8 mouse cellular contexts compared by ENCODE assay signal in genomic region chr6:88726252-88727211, GRCm38 (mm10). TPM values are rescaled to one million over a fixed set of nuclear protein-coding genes. Genes with fewer than 3 reads are reported as not detected.
A peak's percentile ranks its signal among the peaks of the same experiment; 100 is the strongest.
DNase-seq lines count a peak whose midpoint lies in the region; ATAC-seq and TF ChIP-seq lines count a peak whose summit lies in the region.

No protein-coding gene starts in this region.

- WGBS in lung, embryonic 16.5 days, result 42% methylated on average over 9 of the region's 9 CpGs

- peak overlapping the region; percentile 97 for H3K4me2 ChIP-seq in lung, embryonic 16.5 days (ENCODE audit: low read depth, low read length)

- peak overlapping the region; percentile 96 for H3K27ac ChIP-seq in gastrocnemius, adult 2 months
- H3K27ac ChIP-seq in lung, embryonic 16.5 days (ENCODE audit: low read length), result no peak overlapping the region

- H3K4me3 ChIP-seq in gastrocnemius, adult 2 months, result peak overlapping the region; percentile 89
- H3K4me3 ChIP-seq in lung, embryonic 16.5 days (ENCODE audit: low read length), result peak overlapping the region; percentile 21

- peak overlapping the region; percentile 27; the same call in 1 of the 2 replicates for H3K9ac ChIP-seq in lung, embryonic 16.5 days (ENCODE audit: low read length)

- peak; percentile 53 for DNase-seq in gastrocnemius, adult 2 months
- DNase-seq in gastrocnemius, adult 8-10 months (ENCODE audit: low spot score in 2 of 2), result no peak
- DNase-seq in A20 (ENCODE audit: low read depth, low spot score), result peak; percentile 27
- peak; percentile 53 to 54 for DNase-seq in cerebellum, postnatal 25 days
- peak; percentile 59 for DNase-seq in kidney, postnatal 10 days
- no peak for DNase-seq in gastrocnemius, postnatal 4 days (ENCODE audit: low spot score in 2 of 2)

- ATAC-seq in lung, embryonic 16.5 days (ENCODE audit: low read depth), result no peak
- ATAC-seq in activated CD4-positive, CD25-positive, alpha-beta regulatory T cell, adult 4 months, result no peak

- H3K4me1 ChIP-seq in lung, embryonic 16.5 days (replicated peaks; ENCODE audit: control insufficient read depth, insufficient read depth, low read length), result peaks cover 18% of the 10 kb centered on the region

- H3K27me3 ChIP-seq in lung, embryonic 16.5 days (ENCODE audit: control insufficient read depth, insufficient read depth, low read depth, low read length), result no peaks in the 10 kb centered on the region; the same call in 1 of the 2 replicates

- H3K9me3 ChIP-seq in lung, embryonic 16.5 days (ENCODE audit: control insufficient read depth, low read length), result no peaks in the 10 kb centered on the region

- H3K36me3 ChIP-seq in lung, embryonic 16.5 days (ENCODE audit: control insufficient read depth, insufficient read depth, low read length), result peaks cover 2% of the 10 kb centered on the region; the same call in 1 of the 2 replicates

- TF ChIP-seq CTCF in gastrocnemius, adult 2 months (IDR thresholded peaks at IDR 0.05), result no peak

- intact Hi-C loops in gastrocnemius, adult 2 months (cut with DNase I), result no loop called here

RNA-seq across cellular contexts. Expression of gene Mgll, which starts 2.3 kb away (rescaled TPM):
- total RNA-seq in gastrocnemius, adult 2 months (2021), result 10 to 100 TPM; 22.5 to 46.8 TPM
- total RNA-seq in gastrocnemius, adult 8-10 months (2022), result 10 to 100 TPM; 25.6 to 43.3 (median 29.4) TPM
- polyA plus RNA-seq in lung, embryonic 16.5 days (2015; fragmentation: Nextera tagmentation; extraction: Ambion mirVana), result 73.2 and 79.8 TPM in 2 replicates
- total RNA-seq in gastrocnemius, postnatal 4 days (2021), result 10 to 100 TPM; 70.3 to 74.3 TPM
- under 1 TPM; 0.53 to 0.75 TPM for polyA plus RNA-seq in activated CD4-positive, CD25-positive, alpha-beta regulatory T cell, adult 4 months (2017; shearing (Covaris generic))

Comparison
In these comparisons a context has a peak if more than half of its experiments do, and no peak if none do; other contexts are left out.
1. DNase-seq: peak in gastrocnemius, adult 2 months (single experiment), A20 (single experiment), cerebellum, postnatal 25 days (2 of 2) and kidney, postnatal 10 days (single experiment); none in gastrocnemius, adult 8-10 months (0 of 2) and gastrocnemius, postnatal 4 days (0 of 2).